Mouse (Mus musculus) MN1 (cell line): Measurements from ENCODE around the gene Alox5.
A peak's percentile ranks its signal among the peaks of the same experiment; 100 is the strongest.

Experiments used
- DNase-seq: peaks from one replicate; pipeline ENCODE4 v3.0.0-alpha.2; 2016; ENCODE audit warnings: low spot score

The Alox5 gene

DNA sequence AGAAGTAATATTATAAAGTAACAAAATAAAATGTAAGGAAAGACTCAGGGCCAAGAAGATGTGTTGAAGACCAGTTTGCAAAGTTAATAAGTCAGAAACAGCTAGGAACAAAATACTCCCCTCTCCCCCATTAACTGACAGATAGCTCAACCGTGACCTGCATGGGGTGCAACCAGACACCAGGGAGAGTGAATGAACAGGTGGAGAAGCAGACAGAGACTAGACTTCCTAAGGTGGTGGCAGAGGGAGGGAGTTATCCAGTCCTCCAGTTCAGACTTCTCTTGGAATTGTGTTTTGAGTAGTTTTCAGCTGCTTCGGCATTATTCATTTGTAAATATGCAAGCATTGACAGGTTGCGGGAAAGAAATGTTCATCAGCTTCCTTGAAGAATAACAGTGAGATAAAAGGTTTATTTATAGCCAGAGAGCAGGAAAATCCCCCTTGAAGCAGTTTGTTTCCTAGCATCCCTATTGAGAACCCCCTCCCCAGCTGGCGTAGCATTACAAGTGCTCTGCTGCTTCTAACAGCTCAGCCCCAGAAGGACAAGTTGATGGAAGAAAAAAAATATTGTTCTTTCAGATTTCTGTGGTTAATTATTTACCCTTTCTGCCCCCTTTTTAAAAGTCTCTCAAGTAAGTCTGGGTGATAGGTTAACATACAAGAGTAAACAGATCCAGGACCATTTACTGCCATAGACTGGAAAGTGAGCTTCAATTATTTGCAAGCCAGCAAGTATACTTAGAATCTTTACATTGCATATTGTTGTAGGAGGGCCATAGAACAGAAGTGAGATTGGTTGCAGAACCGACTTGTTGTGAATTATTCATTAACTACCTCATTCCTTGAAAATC, 75.6 kb downstream of the Alox5 start:
- DNase-seq: no peak

DNA sequence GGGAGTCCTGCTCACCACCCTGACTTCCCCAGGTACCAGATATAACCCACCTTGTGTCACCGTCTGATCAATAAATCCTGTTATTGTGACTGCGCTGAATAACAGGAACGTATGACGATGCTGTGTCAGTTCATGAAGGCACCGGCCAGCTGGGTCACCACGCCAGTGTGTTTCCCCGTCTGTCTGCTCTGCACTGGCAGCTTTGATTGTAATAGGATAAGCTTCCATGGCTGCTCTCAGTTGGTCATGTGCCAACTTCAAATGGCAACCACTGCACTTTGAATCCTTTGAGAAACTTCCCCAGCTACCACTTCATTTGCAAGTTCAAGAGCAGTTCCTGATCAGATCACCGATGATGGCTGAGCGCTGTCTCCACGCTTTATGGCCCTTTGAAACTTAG, 77.4 kb downstream of the Alox5 start:
- peak; percentile 41 for DNase-seq

DNA sequence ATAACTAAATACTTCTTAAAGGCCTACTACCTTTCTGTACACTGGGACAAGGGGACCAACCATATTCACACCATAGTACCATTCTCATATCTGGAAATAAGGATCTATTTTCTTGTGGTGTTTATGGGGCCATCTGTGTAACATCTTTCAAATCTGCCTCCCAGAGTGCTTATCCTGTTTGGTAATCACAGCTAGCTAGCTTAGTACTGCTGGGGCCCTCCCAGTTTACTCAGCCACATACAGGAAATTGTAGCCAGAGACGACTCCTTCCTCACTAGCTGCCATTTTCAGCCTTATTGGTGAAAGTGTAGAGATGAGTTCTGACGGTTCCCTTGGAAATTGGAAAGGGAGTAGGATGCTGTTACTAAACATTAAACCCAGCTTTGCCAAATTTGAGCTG, 79.4 kb downstream of the Alox5 start:
- peak; percentile 11 for DNase-seq

DNA sequence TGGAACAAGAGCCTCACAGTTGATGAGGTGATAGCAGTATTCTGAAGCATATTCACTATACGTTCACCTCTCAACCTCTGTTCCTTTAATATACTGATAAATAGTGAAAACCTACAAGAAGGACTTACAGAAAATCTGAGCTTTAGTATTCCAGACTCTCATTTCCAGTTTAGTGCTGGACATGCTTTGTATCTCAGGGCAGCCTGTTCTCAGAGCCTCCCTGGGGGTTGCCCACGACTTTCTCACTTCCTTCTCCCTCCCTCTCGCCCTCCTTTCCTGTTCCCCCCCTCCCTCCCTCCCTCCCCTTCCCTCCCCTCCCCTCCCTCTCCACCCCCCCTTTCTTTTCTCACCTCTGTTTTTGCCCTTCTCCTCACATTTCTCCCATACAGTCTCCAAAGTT, 80.8 kb downstream of the Alox5 start:
- DNase-seq: no peak

DNA sequence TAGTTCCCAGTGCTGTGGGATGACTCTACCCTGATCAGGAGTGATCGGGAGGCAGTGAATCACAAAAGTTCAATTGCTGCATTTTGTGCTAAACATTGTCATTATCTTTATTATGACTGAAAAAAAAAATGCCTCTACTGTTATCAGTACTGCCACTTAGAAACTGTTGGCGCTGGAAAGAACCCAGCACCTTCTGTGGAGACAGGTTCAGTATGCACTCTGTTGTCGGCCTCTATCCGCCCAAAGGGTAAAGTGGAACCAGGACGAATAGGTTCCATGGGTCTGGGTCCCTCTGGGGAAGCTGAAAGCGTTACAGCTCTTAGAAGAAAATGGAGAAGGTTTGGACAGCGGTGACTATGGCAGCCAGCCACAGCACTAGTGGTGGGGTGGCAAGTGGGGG, 82.1 kb downstream of the Alox5 start:
- no peak for DNase-seq

DNA sequence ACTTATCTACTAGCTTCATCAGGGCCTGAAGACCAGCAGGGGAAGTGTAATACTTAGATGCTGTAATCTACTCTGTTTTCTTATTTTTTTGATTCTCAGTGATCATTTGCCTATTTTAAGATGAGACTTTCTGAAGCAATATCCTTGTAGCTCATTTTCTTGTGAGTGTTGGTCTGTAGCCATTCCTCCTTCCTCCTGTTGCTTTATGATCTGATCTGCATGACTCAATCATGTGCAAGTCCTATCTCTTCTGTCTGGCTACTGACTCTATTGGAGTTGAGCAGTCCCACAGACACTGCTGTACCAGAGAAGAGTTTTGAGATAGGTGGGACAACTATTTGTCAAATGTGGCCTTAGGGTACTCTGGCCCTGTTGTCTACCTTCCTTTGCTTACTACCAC, 86.4 kb downstream of the Alox5 start:
- peak; percentile 38 for DNase-seq

DNA sequence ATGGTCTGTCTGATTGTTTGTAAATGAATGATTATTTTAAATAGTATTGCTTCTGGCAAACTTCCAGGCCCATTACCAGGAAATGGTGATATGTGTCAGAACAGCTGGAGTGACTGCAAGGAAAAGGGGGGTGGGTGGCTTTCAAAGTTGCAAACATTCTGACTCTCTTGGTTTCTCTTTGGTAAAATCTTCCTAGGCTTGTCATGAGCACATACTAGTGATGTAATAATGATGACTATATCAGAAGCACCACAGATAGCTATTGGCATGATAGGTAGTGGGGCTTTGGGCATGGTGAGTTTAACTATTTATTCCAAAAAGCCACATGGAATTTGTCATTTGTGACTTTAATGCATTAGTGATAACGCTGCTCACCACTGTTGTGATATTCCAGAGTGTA, 86.8 kb downstream of the Alox5 start:
- DNase-seq: peak; percentile 11

DNA sequence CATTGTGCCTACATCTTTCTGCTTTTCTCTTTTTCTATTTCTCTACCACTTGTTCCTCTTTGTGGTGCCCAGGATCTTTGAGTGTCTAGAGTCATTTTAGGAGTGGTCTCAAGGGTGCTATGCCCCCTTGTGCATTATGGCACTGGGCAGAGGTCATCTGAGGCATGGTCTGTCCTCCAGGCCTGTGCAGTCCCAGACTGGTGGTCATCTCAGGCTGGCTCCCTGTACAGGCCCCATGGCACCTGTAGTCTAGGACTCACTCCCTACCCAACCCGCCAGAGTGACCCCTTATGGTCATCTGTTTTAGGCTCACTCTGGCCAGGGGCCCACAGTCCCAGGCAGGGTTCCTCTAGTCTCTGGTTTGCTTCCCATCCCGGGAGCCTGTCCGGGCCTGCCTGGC, 89.5 kb downstream of the Alox5 start:
- no peak for DNase-seq

DNA sequence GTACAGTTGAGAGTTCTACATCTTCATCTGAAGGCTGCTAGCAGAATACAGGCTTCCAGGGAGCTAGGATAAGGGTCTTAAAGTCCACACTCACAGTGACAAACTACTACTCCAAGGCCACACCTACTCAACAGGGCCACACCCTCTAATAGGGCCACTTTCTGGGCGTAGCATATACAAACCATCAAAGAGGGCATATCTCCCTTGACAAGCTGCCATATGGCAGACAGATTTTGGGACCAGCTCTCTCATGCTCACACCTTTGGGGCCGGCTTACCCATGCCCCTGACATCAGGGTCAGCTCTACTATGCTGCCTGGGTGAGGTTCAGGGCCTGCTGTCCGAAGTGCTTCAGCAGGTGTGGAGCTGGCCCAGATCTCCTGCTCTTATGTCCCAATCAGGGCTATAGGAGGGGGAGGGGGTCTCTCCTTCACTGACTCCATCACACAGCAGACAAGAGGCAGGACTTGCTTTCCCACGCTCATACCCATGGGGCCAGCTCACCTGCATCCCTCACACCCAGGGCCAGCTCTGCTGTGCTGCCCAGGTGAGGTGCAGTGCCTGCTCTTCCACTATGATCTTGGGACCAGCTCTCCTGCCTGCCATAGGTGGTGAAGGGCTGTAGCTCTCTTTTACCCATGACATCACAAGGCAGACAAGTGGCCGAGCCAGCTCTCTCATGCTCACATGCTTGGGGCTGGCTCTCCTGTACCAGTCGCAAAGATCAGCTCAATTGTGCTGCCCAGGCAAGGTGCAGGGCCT, 90.6 kb downstream of the Alox5 start:
- no peak for DNase-seq

DNA sequence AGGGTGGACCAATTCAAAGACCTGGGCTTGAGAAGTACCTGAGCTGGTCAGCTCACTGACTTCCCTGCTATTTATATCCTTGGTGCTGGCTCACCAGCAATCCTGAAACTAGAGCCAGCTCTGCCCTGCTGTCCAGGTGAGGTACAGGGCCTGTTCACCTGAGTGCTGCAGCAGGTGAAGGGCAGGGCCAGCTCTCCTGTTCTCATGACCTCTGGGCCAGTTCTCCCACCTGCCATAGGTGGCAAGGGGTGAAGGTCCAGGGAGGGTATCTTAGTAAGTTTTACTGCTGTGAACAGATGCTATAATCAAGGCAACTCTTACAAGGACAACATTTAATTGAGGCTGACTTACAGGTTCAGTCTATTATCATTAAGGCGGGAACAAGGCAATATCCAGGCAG, 91.2 kb downstream of the Alox5 start:
- DNase-seq: no peak

DNA sequence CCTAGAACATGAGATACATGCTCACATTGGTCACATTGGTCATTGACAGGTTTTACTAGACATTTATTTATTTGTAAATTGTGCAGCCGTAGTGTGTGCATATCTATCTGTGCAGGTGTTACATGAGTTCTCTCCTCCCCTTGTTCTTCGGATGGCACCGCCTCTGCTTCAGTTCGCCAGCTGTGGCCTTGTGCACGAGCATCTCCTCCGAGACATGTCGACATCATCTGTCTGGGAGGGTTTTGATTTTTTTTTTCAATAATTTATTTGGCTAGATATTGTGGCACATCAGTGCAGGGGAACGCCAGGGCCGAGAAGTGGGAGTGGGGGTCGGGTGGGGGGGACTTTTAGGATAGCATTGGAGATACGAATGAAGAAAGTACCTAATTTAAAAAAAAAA, 93.0 kb downstream of the Alox5 start:
- DNase-seq: no peak

DNA sequence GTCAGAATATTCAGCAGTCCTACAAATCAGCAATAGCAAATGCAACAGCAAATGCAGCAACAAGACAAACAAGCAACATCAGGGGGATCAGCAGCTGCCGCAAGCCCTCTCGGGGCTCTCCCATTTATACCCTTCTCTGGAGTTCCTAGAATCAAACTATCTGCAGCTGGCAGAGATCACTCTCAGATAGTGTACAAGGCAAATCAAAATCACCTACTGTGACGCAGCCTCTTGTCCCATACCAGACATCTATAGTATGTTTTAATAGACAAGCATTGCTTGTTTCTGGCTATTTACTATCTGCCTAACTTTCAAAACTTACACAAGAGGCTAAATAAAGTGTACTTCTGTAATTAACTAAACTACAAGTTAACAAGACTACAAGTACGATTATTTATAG, 99.0 kb downstream of the Alox5 start:
- DNase-seq: no peak

DNA sequence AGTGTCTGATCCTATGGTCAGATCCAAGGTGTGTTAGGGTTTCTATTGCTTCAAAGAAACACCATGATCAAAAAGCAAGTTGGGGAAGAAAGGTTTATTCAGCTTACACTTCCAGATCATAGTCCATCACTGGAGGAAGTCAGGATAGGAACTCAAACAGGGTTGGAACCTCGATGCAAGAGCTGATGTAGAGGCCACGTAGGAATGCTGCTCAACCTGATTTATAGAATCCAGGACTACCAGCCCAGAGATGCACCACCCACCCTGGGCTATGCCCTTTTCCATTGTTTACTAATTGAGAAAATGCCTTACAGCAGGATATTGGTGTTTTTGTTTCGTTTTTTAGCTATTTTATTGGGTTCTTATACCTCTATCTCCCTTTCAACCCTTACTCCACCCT, 99.5 kb downstream of the Alox5 start:
- DNase-seq: no peak
